Mouse (Mus musculus) heart, embryonic 11.5 days (tissue): ENCODE measurements around the gene Slmap. TPM values are rescaled to one million over a fixed set of nuclear protein-coding genes. Genes with fewer than 3 reads are reported as not detected.
A peak's percentile ranks its signal among the peaks of the same experiment; 100 is the strongest.
"Not testable (repeated sequence)": the region's sequence is repeated elsewhere in the genome, so short reads cannot be mapped to it uniquely, and the experiment has no call there.

Experiments
- ATAC-seq: fragments of 200-750 bp; cut with Nextera tagmentation; replicated peaks from 2 replicates; pipeline ENCODE4 v1.8.0; 2017; ENCODE audit warnings: moderate library complexity; ENCODE audit not compliant: insufficient number of reproducible peaks, low FRiP score, low TSS enrichment
- H3K27ac ChIP-seq: fragments of 300-500 bp; sonication (generic); 2 replicates; pipeline ENCODE4 v1.5.1; 2014; ENCODE audit warnings: mild to moderate bottlenecking, low read depth, low read length
- H3K27me3 ChIP-seq: fragments of 300-500 bp; sonication (generic); 2 replicates; pipeline ENCODE4 v1.6.1; 2014; ENCODE audit warnings: mild to moderate bottlenecking, low read length, mixed read lengths; ENCODE audit not compliant: control insufficient read depth, insufficient read depth
- H3K36me3 ChIP-seq: fragments of 300-500 bp; sonication (generic); 2 replicates; pipeline ENCODE4 v1.6.1; 2014; ENCODE audit warnings: mild to moderate bottlenecking, low read length, moderate library complexity, mixed read lengths; ENCODE audit not compliant: control insufficient read depth, insufficient read depth
- H3K4me1 ChIP-seq: fragments of 300-500 bp; sonication (generic); 2 replicates; pipeline ENCODE4 v1.6.1; 2014; ENCODE audit warnings: low read length; ENCODE audit not compliant: control insufficient read depth, insufficient read depth
- H3K4me2 ChIP-seq: fragments of 300-500 bp; sonication (generic); 2 replicates; pipeline ENCODE4 v1.6.1; 2014; ENCODE audit warnings: mild to moderate bottlenecking, moderate library complexity
- H3K4me3 ChIP-seq: fragments of 300-500 bp; sonication (generic); 2 replicates; pipeline ENCODE4 v1.5.1; 2014; ENCODE audit warnings: low read depth, low read length
- H3K9ac ChIP-seq: fragments of 300-500 bp; sonication (generic); 2 replicates; pipeline ENCODE4 v1.6.1; 2014; ENCODE audit warnings: mild to moderate bottlenecking, low read depth, low read length, moderate library complexity
- H3K9me3 ChIP-seq: fragments of 300-500 bp; sonication (generic); replicated peaks from 2 replicates; pipeline ENCODE4 v1.6.1; 2016; ENCODE audit warnings: low read length; ENCODE audit not compliant: control insufficient read depth
- WGBS: fragments of 180-500 bp; shearing (Covaris S2); extraction: QIAGEN DNeasy Blood & Tissue Kit; methylation state at CpG from one replicate; pipeline ENCODE4 v1.1.7; 2014; ENCODE audit not compliant: insufficient replicate concordance; 5-methylcytosine and 5-hydroxymethylcytosine counted together
- polyA plus RNA-seq: library from polyadenylated mRNA; unstranded; fragments of >200 nt; fragmentation: Nextera tagmentation; extraction: Ambion mirVana; gene quantifications from 2 replicates; pipeline ENCODE4 v1.2.1, GENCODE M21; 2014

Gene Slmap
- polyA plus RNA-seq, 1 experiment from 2014 or later = 76.2 TPM

DNA sequence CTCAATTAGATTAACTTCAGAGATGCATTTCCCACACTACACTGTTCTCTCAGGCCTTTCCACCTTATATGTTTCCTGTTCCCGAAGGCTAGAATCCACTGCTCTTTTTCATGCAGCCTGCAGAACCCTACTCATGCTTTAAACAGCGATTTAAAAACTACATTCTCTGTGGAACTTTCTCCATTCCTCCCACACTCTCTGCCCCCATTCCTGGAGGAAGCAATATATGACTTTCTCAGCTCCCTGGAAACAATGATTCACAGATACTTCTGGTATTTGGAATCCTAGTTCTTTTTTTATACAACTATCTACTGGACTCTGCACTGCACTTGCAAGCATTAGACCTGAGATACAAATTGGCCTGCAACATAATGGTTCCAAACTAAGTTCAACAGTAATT is 11.6 kb downstream of the Slmap start:
- no peaks in the 10 kb centered on the region for H3K9me3 ChIP-seq
- H3K36me3 ChIP-seq = no peaks in the 10 kb centered on the region
- no peak overlapping the region for H3K4me3 ChIP-seq
- 79% methylated on average over 2 of the region's 2 CpGs for WGBS
- ATAC-seq = no peak
- 0 out of 2 replicates have a peak, but pooled peaks cover 3% of the 10 kb centered on the region for H3K4me1 ChIP-seq
- no peak overlapping the region for H3K4me2 ChIP-seq
- H3K9ac ChIP-seq = no peak overlapping the region
- 0 out of 2 replicates have a peak overlapping the region, but pooled peaks have one; percentile 7 for H3K27ac ChIP-seq
- no peaks in the 10 kb centered on the region for H3K27me3 ChIP-seq

DNA sequence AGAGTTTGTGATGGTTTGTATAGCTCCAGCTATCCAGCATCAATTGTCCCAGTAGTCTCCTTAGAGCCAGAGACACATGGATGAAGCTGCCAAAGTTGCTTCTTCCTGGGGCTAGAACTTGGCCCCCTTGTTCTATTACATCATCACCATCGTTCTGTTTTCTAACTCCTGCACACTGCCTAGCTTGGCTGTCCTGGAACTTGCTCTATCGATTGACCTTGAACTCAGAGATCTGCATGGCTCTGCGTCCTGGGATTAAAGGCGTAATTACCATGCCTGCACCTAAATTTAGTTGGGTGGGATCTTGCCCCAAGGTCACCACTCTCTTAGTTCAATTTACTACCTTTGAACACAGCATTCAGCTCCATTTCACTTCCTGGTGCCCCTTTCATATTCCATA is 14.9 kb downstream of the Slmap start:
- no peak overlapping the region for H3K4me3 ChIP-seq
- no peak for ATAC-seq
- H3K27me3 ChIP-seq = no peaks in the 10 kb centered on the region
- no peaks in the 10 kb centered on the region for H3K36me3 ChIP-seq
- no peak overlapping the region for H3K4me2 ChIP-seq
- H3K4me1 ChIP-seq = 0 out of 2 replicates have a peak, but pooled peaks cover 3% of the 10 kb centered on the region
- 85% methylated on average over 4 of the region's 4 CpGs for WGBS
- no peak overlapping the region for H3K27ac ChIP-seq
- H3K9me3 ChIP-seq = no peaks in the 10 kb centered on the region
- no peak overlapping the region for H3K9ac ChIP-seq

- WGBS = 88% methylated on average over 4 of the region's 4 CpGs
- no peaks in the 10 kb centered on the region for H3K27me3 ChIP-seq
- ATAC-seq = no peak
- H3K27ac ChIP-seq = no peak overlapping the region
- no peak overlapping the region for H3K9ac ChIP-seq
- H3K4me2 ChIP-seq = no peak overlapping the region
- H3K4me3 ChIP-seq = no peak overlapping the region
- no peaks in the 10 kb centered on the region for H3K36me3 ChIP-seq
- H3K4me1 ChIP-seq = no peaks in the 10 kb centered on the region
- H3K9me3 ChIP-seq = no peaks in the 10 kb centered on the region
Measured at GRCm38 (mm10) chr14:26517843-26518242, 16.9 kb downstream of the Slmap start.

DNA sequence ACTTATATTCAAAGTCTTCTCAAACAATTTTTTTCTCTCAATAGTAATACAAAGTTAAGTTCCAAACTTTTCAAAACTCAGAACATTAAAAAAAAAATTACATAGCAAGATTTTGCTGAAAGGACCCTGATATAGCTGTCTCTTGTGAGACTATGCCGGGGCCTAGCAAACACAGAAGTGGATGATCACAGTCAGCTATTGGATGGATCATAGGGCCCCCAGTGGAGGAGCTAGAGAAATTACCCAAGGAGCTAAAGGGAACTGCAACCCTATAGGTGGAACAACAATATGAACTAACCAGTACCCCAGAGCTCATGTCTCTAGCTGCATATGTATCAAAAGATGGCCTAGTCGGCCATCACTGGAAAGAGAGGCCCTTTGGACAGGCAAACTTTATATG is 18.5 kb downstream of the Slmap start:
- not testable (repeated sequence) for ATAC-seq, H3K27ac ChIP-seq

GRCm38 (mm10) chr14:26515802-26516201 is 18.9 kb downstream of the Slmap start:
- no peak overlapping the region for H3K4me2 ChIP-seq
- 74% methylated on average over 9 of the region's 9 CpGs for WGBS
- H3K9ac ChIP-seq = no peak overlapping the region
- H3K27me3 ChIP-seq = no peaks in the 10 kb centered on the region
- no peaks in the 10 kb centered on the region for H3K9me3 ChIP-seq
- no peak overlapping the region; the same call in 1 of the 2 replicates for H3K27ac ChIP-seq
- no peak for ATAC-seq
- H3K4me3 ChIP-seq = no peak overlapping the region
- no peaks in the 10 kb centered on the region for H3K4me1 ChIP-seq
- no peaks in the 10 kb centered on the region for H3K36me3 ChIP-seq

More for the DNA sequence above, 18.5 kb downstream of the Slmap start:
- H3K4me2 ChIP-seq, H3K9ac ChIP-seq, H3K36me3 ChIP-seq, H3K4me1 ChIP-seq, H3K27me3 ChIP-seq, H3K4me3 ChIP-seq, H3K9me3 ChIP-seq: not testable (repeated sequence)
- WGBS = 80% methylated on average over 2 of the region's 2 CpGs

DNA sequence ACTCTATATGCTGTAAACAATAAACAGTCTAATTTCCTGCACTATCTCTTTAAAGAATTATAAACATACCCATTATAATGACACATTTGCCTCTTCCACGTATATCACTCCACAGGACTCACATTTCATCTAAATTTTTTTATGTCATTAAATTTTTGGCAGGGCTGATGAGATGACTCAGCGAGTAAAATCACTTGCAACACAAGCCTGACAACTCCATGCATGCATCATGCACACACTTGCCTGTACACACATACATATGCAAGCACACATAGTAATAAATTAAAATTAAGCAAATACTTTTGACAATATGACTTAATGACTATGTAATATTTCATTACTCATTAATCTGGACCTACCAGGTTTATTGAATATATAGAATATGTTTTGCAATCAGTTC is 24.2 kb downstream of the Slmap start:
- WGBS = 93% methylated on average over 2 of the region's 2 CpGs
- Histone ChIP-seq H3K4me3 (no peak overlapping the region), H3K4me1 (peaks cover 6% of the 10 kb centered on the region), H3K27ac (no peak overlapping the region), H3K9ac (no peak overlapping the region), H3K4me2 (no peak overlapping the region), H3K9me3 (no peaks in the 10 kb centered on the region), H3K27me3 (no peaks in the 10 kb centered on the region), H3K36me3 (no peaks in the 10 kb centered on the region)
- no peak for ATAC-seq

GRCm38 (mm10) chr14:26508150-26508549 is 26.6 kb downstream of the Slmap start:
- ATAC-seq = no peak
- WGBS = 83% methylated on average over 6 of the region's 6 CpGs
- H3K27ac ChIP-seq = no peak overlapping the region

GRCm38 (mm10) chr14:26507361-26507760 is 27.4 kb downstream of the Slmap start:
- Histone ChIP-seq H3K4me2 (no peak overlapping the region), H3K4me3 (no peak overlapping the region), H3K9ac (no peak overlapping the region), H3K4me1 (peaks cover 6% of the 10 kb centered on the region), H3K9me3 (no peaks in the 10 kb centered on the region), H3K27ac (no peak overlapping the region), H3K27me3 (no peaks in the 10 kb centered on the region), H3K36me3 (no peaks in the 10 kb centered on the region)
- WGBS = 60% methylated on average over 4 of the region's 4 CpGs
- no peak for ATAC-seq

More at GRCm38 (mm10) chr14:26508150-26508549, 26.6 kb downstream of the Slmap start:
- no peaks in the 10 kb centered on the region for H3K36me3 ChIP-seq
- peaks cover 6% of the 10 kb centered on the region for H3K4me1 ChIP-seq
- H3K9ac ChIP-seq = no peak overlapping the region
- no peaks in the 10 kb centered on the region for H3K9me3 ChIP-seq
- H3K4me3 ChIP-seq = no peak overlapping the region
- no peaks in the 10 kb centered on the region for H3K27me3 ChIP-seq
- no peak overlapping the region for H3K4me2 ChIP-seq

GRCm38 (mm10) chr14:26504541-26504940 is 30.2 kb downstream of the Slmap start:
- no peak for ATAC-seq
- Histone ChIP-seq H3K4me2 (no peak overlapping the region), H3K27me3 (no peaks in the 10 kb centered on the region), H3K4me1 (peaks cover 6% of the 10 kb centered on the region), H3K9ac (no peak overlapping the region), H3K27ac (no peak overlapping the region), H3K9me3 (no peaks in the 10 kb centered on the region), H3K4me3 (no peak overlapping the region), H3K36me3 (no peaks in the 10 kb centered on the region)
- 84% methylated on average over 4 of the region's 4 CpGs for WGBS
